ENCODE assay signal across 7 mouse cellular contexts in the genomic region with DNA sequence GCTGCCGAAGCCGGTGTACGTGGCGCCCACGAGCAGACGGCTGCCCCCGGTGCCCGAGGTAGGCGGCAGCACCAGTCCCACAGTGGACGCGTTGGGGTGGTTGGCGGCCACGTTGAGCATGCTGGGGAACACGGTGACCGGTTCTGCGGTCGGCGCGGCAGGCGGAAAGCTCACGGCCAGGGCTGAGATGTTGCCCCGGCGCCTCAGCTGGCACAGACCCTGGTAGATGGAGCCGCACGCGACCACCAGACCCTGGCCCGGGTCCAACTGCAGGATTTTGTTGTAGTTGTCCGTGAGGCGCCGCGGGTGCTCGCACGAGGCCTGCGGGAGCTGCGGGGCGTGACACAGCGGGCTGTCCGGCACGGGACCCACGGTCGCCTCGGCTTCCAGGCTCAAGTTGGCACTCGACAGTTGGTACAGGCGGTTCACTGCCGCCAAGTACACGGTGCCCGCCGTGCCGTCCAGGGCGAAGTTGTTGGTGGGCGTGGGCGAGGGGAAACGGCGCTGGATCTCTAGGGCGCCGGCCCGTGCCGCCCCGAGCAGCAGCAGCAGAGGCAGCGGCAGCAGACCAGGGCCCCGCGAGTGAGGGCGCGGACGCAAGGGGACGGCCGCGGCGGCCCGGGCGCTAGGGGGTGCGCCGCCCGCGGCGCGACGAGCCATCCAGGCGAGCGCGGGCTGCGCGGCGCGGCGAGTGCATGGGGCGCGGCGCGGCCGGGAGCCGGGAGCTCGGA. TPM values are rescaled to one million over a fixed set of nuclear protein-coding genes. Genes with fewer than 3 reads are reported as not detected.
DNase-seq lines count a peak whose midpoint lies in the region; ATAC-seq and TF ChIP-seq lines count a peak whose summit lies in the region.

No protein-coding gene starts in this region.

- peak overlapping the region; percentile 79 for H3K9ac ChIP-seq in MEL (ENCODE audit: control insufficient read depth, low read depth, low read length, poor library complexity, severe bottlenecking)
- H3K9ac ChIP-seq in heart, postnatal 0 days (replicated peaks; ENCODE audit: low read depth, low read length) = peak overlapping the region; percentile 71
- H3K9ac ChIP-seq in liver, postnatal 0 days (replicated peaks) = peak overlapping the region; percentile 47

- H3K4me2 ChIP-seq in heart, postnatal 0 days (ENCODE audit: low read depth, low read length) = peak overlapping the region; percentile 64
- peak overlapping the region; percentile 79 for H3K4me2 ChIP-seq in liver, postnatal 0 days (ENCODE audit: low read depth, low read length)

- H3K27ac ChIP-seq in MEL (ENCODE audit: control insufficient read depth, low read depth, low read length) = no peak overlapping the region; the same call in 1 of the 2 replicates
- peak overlapping the region; percentile 79 for H3K27ac ChIP-seq in brown adipose tissue, adult 24 weeks (replicated peaks; ENCODE audit: low read depth, low read length)
- H3K27ac ChIP-seq in heart, postnatal 0 days (ENCODE audit: low read depth) = peak overlapping the region; percentile 83
- H3K27ac ChIP-seq in liver, postnatal 0 days (ENCODE audit: low read depth) = peak overlapping the region; percentile 55; the same call in 1 of the 2 replicates

- TF ChIP-seq EP300 in MEL (IDR thresholded peaks at IDR 0.05; ENCODE audit: low read depth in 1 of 2, low read length in 2 of 2) = no peak
- no peak for TF ChIP-seq EP300 in heart, postnatal 0 days (IDR thresholded peaks at IDR 0.05; ENCODE audit: low read depth)
- TF ChIP-seq EP300 in liver, postnatal 0 days (IDR thresholded peaks at IDR 0.05; ENCODE audit: low read depth) = no peak

- no peak for TF ChIP-seq RAD21 in MEL (IDR thresholded peaks at IDR 0.05; ENCODE audit: low read depth, low read length)

- H3K4me1 ChIP-seq in MEL (ENCODE audit: control insufficient read depth in 1 of 2, insufficient read depth in 2 of 2, low read length in 2 of 2) = peaks cover 3 to 17% of the 10 kb centered on the region in 2 experiments
- peaks cover 46% of the 10 kb centered on the region for H3K4me1 ChIP-seq in brown adipose tissue, adult 24 weeks (ENCODE audit: control insufficient read depth, insufficient read depth, insufficient read length, low read length)
- peaks cover 5% of the 10 kb centered on the region; the same call in 1 of the 2 replicates for H3K4me1 ChIP-seq in heart, postnatal 0 days (ENCODE audit: control insufficient read depth, insufficient read depth)
- H3K4me1 ChIP-seq in liver, postnatal 0 days (ENCODE audit: insufficient read depth) = peaks cover 18% of the 10 kb centered on the region

- DNase-seq in layer of hippocampus, postnatal 10 days (ENCODE audit: low spot score in 2 of 2) = peak; percentile 44 to 58
- no peak for DNase-seq in layer of hippocampus, postnatal 25 days (ENCODE audit: extremely low spot score in 1 of 2, low spot score in 1 of 2)
- DNase-seq in MEL (ENCODE audit: low read depth, low spot score) = no peak
- DNase-seq in heart, postnatal 0 days (ENCODE audit: low spot score) = no peak
- DNase-seq in liver, postnatal 0 days = peak; percentile 45
- peak; percentile 78 for DNase-seq in testis, postnatal 10 days (ENCODE audit: low spot score)

- H3K79me2 ChIP-seq in MEL (ENCODE audit: control insufficient read depth, insufficient read depth, low read length, poor library complexity) = peaks cover 2% of the 10 kb centered on the region; the same call in 1 of the 2 replicates

- TF ChIP-seq CTCF in MEL (IDR thresholded peaks at IDR 0.05 in 2 of 3, conservative IDR thresholded peaks at IDR 0.05 in 1 of 3; ENCODE audit: control insufficient read depth in 1 of 3, insufficient read depth in 1 of 3, low read depth in 2 of 3, low read length in 3 of 3, poor library complexity in 1 of 3, severe bottlenecking in 1 of 3) = peak in 1 of 3 experiments; percentile 6; a peak in 1 of 6 replicates
- TF ChIP-seq CTCF in heart, postnatal 0 days (IDR thresholded peaks at IDR 0.05; ENCODE audit: low read depth) = no peak
- 0 out of 2 replicates have a peak, but pooled peaks have one; percentile 2 for TF ChIP-seq CTCF in liver, postnatal 0 days (IDR thresholded peaks at IDR 0.05; ENCODE audit: low read depth)

- TF ChIP-seq POLR2A in MEL (IDR thresholded peaks at IDR 0.05; ENCODE audit: control insufficient read depth in 1 of 2, insufficient read depth in 1 of 2, low read depth in 1 of 2, low read length in 2 of 2, poor library complexity in 1 of 2) = no peak

- H3K36me3 ChIP-seq in MEL (ENCODE audit: control insufficient read depth in 1 of 2, insufficient read depth in 2 of 2, low read length in 2 of 2) = peaks cover 0 to 7% of the 10 kb centered on the region in 2 experiments; a peak in 2 of 4 replicates
- no peaks in the 10 kb centered on the region; the same call in 1 of the 2 replicates for H3K36me3 ChIP-seq in heart, postnatal 0 days (replicated peaks; ENCODE audit: control insufficient read depth, insufficient read depth, low read length)
- H3K36me3 ChIP-seq in liver, postnatal 0 days (replicated peaks; ENCODE audit: insufficient read depth, low read length) = no peaks in the 10 kb centered on the region

- H3K9me3 ChIP-seq in MEL (replicated peaks; ENCODE audit: insufficient read depth, low read length) = no peaks in the 10 kb centered on the region
- H3K9me3 ChIP-seq in heart, postnatal 0 days (replicated peaks; ENCODE audit: control insufficient read depth, low read length) = peaks cover 11% of the 10 kb centered on the region
- no peaks in the 10 kb centered on the region for H3K9me3 ChIP-seq in liver, postnatal 0 days (ENCODE audit: low read length)

- ATAC-seq in heart, postnatal 0 days (ENCODE audit: insufficient read depth, low read depth) = no peak; the same call in 1 of the 2 replicates
- ATAC-seq in liver, postnatal 0 days = peak; percentile 54

- H3K27me3 ChIP-seq in MEL (ENCODE audit: control insufficient read depth in 1 of 2, insufficient read depth in 2 of 2, low read length in 2 of 2) = no peaks in the 10 kb centered on the region
- peaks cover 26% of the 10 kb centered on the region for H3K27me3 ChIP-seq in heart, postnatal 0 days (ENCODE audit: control insufficient read depth, insufficient read depth, low read length)
- peaks cover 35% of the 10 kb centered on the region for H3K27me3 ChIP-seq in liver, postnatal 0 days (ENCODE audit: insufficient read depth, low read length)

- H3K4me3 ChIP-seq in MEL (ENCODE audit: control insufficient read depth in 1 of 2, insufficient read depth in 1 of 2, low read depth in 2 of 2, low read length in 2 of 2) = peak overlapping the region; percentile 83 to 89
- H3K4me3 ChIP-seq in brown adipose tissue, adult 24 weeks (ENCODE audit: insufficient read depth, low read depth, low read length) = peak overlapping the region; percentile 75
- H3K4me3 ChIP-seq in heart, postnatal 0 days (ENCODE audit: low read depth, low read length) = peak overlapping the region; percentile 65
- H3K4me3 ChIP-seq in liver, postnatal 0 days (ENCODE audit: low read depth, low read length) = peak overlapping the region; percentile 57

- WGBS in heart, postnatal 0 days = 2% methylated on average over 64 of the region's 93 CpGs
- WGBS in liver, postnatal 0 days (ENCODE audit: insufficient replicate concordance) = under 1% methylated on average over 66 of the region's 93 CpGs

TF ChIP-seq in MEL, 35 proteins besides CTCF, POLR2A, EP300 and RAD21 (continues in another document):
- no peak for TF ChIP-seq UBTF (IDR thresholded peaks at IDR 0.05; ENCODE audit: borderline replicate concordance, insufficient read depth, low read depth, low read length)
- no peak for TF ChIP-seq HCFC1 (IDR thresholded peaks at IDR 0.05; ENCODE audit: low read depth, low read length)
- no peak for TF ChIP-seq ZNF384 (IDR thresholded peaks at IDR 0.05; ENCODE audit: low read depth, low read length)
- TF ChIP-seq USF2 (IDR thresholded peaks at IDR 0.05; ENCODE audit: borderline replicate concordance in 1 of 2, insufficient read depth in 1 of 2, low read depth in 1 of 2, low read length in 2 of 2) = no peak
- TF ChIP-seq POLR2AphosphoS5 (IDR thresholded peaks at IDR 0.05; ENCODE audit: borderline replicate concordance, low read depth, low read length) = no peak
- no peak for TF ChIP-seq MAFK (IDR thresholded peaks at IDR 0.05; ENCODE audit: borderline replicate concordance, low read depth, low read length)
- no peak for TF ChIP-seq RCOR1 (IDR thresholded peaks at IDR 0.05; ENCODE audit: low read depth, low read length)
- TF ChIP-seq SMC3 (IDR thresholded peaks at IDR 0.05; ENCODE audit: low read depth, low read length) = no peak
- no peak for TF ChIP-seq BHLHE40 (IDR thresholded peaks at IDR 0.05; ENCODE audit: borderline replicate concordance, low read depth, low read length)
- no peak for TF ChIP-seq MXI1 (IDR thresholded peaks at IDR 0.05; ENCODE audit: low read depth, low read length)
- no peak for TF ChIP-seq POLR2AphosphoS2 (IDR thresholded peaks at IDR 0.05; ENCODE audit: low read length)
- TF ChIP-seq KAT2A (conservative IDR thresholded peaks at IDR 0.05; ENCODE audit: low read depth, low read length) = no peak
- no peak for TF ChIP-seq TAL1 (IDR thresholded peaks at IDR 0.05; ENCODE audit: low read length)
- TF ChIP-seq MAX (IDR thresholded peaks at IDR 0.05; ENCODE audit: low read length) = no peak

RNA-seq across cellular contexts. Expression of gene Plxnd1, which starts 0.5 kb away (rescaled TPM):
- 10 to 100 TPM; 73.2 to 73.5 TPM for total RNA-seq in layer of hippocampus, postnatal 10 days (2021)
- 10 to 100 TPM; 17.8 to 24.5 TPM for total RNA-seq in layer of hippocampus, postnatal 25 days (2021)
- total RNA-seq in MEL (2012; rRNA removed) = 4.8 and 6.6 TPM in 2 replicates
- polyA plus RNA-seq in MEL (2012; ENCODE audit: insufficient read depth in 1 of 2, insufficient read length in 2 of 2, low read depth in 1 of 2, low replicate concordance in 2 of 2, missing spikeins in 1 of 2) = 10 to 100 TPM in 1 of 2 experiments, not detected in 1; 19.2 TPM
- 20.2 and 24.0 TPM in 2 replicates for polyA plus RNA-seq in brown adipose tissue, adult 24 weeks (2012; ENCODE audit: insufficient read depth, insufficient read length, missing spikeins)
- 82.4 and 166 TPM in 2 replicates for total RNA-seq in heart, postnatal 0 days (2014; rRNA removed; ENCODE audit: low replicate concordance)
- polyA plus RNA-seq in heart, postnatal 0 days (2015; fragmentation: Nextera tagmentation; extraction: Ambion mirVana) = 28.1 and 37.7 TPM in 2 replicates
- 8.5 and 8.7 TPM in 2 replicates for polyA plus RNA-seq in liver, postnatal 0 days (2015; fragmentation: Nextera tagmentation; extraction: Ambion mirVana)

RNA-seq across cellular contexts. Expression of gene H1foo, which starts 49.6 kb away (rescaled TPM):
- total RNA-seq in layer of hippocampus, postnatal 10 days (2021) = not detected
- total RNA-seq in layer of hippocampus, postnatal 25 days (2021) = not detected
- total RNA-seq in MEL (2012; rRNA removed) = not detected in 2 replicates
- not detected for polyA plus RNA-seq in MEL (2012; ENCODE audit: insufficient read depth in 1 of 2, insufficient read length in 2 of 2, low read depth in 1 of 2, low replicate concordance in 2 of 2, missing spikeins in 1 of 2)
- not detected in 2 replicates for polyA plus RNA-seq in brown adipose tissue, adult 24 weeks (2012; ENCODE audit: insufficient read depth, insufficient read length, missing spikeins)
- total RNA-seq in heart, postnatal 0 days (2014; rRNA removed; ENCODE audit: low replicate concordance) = not detected in 2 replicates
- not detected in 2 replicates for polyA plus RNA-seq in heart, postnatal 0 days (2015; fragmentation: Nextera tagmentation; extraction: Ambion mirVana)
- not detected in 2 replicates for polyA plus RNA-seq in liver, postnatal 0 days (2015; fragmentation: Nextera tagmentation; extraction: Ambion mirVana)

Comparison
In these comparisons a context has a peak if more than half of its experiments do, and no peak if none do; other contexts are left out.
1. DNase-seq: peak in layer of hippocampus, postnatal 10 days (2 of 2), liver, postnatal 0 days (single experiment) and testis, postnatal 10 days (single experiment); none in layer of hippocampus, postnatal 25 days (0 of 2), MEL (single experiment) and heart, postnatal 0 days (single experiment).
2. Peak in every context shown above with its lines, with median percentiles within 50 percentile points of each other: H3K4me3 ChIP-seq and H3K9ac ChIP-seq.